Mouse (Mus musculus): Measurements from ENCODE around the gene Samhd1. TPM values are rescaled to one million over a fixed set of nuclear protein-coding genes. Genes with fewer than 3 reads are reported as not detected.

Gene Samhd1
- polyA plus RNA-seq, 1 experiment from 2014 or later = 24.9 TPM

DNA sequence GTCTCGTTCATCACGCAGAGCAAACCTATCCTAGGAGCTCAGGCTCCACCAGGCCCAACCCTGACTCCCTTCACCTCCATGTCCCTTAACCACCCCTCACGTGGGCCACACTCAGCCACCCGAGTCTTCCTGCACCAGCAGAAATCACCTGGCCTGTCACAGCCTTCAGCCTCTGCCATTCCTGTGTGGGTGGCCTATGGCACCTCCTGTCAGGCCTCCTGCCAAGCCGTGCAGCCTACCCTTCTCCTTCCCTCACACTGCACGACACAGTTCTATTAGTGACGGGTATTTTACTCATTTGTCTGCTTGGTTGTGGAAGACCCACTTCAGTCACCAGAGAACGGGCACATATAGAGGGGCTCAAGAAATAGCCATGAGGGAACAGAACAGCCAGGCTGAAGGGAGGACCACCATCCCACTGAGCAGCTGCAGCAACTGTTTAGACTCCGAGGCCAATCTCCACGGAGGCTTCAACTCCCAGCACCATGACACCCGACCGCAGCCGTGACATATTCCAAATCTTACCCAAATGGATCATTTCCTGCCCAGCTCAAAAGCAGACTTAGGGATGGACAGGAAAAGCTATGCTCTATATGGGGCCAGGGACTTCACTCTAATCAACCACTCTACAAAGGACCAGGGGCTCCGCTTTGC is 66.2 kb downstream of the Samhd1 start:
- Histone ChIP-seq H3K9me3 (replicated peaks) (no peaks in the 10 kb centered on the region), H3K4me1 (peaks cover 72% of the 10 kb centered on the region), H3K36me3 (0 out of 2 replicates have a peak, but pooled peaks cover 2% of the 10 kb centered on the region), H3K4me2 (no peak overlapping the region), H3K27ac (no peak overlapping the region), H3K4me3 (no peak overlapping the region), H3K27me3 (replicated peaks) (no peaks in the 10 kb centered on the region), H3K9ac (no peak overlapping the region)
- ATAC-seq = no peak
- WGBS (ENCODE audit: insufficient replicate concordance) = 73% methylated on average over 14 of the region's 14 CpGs

DNA sequence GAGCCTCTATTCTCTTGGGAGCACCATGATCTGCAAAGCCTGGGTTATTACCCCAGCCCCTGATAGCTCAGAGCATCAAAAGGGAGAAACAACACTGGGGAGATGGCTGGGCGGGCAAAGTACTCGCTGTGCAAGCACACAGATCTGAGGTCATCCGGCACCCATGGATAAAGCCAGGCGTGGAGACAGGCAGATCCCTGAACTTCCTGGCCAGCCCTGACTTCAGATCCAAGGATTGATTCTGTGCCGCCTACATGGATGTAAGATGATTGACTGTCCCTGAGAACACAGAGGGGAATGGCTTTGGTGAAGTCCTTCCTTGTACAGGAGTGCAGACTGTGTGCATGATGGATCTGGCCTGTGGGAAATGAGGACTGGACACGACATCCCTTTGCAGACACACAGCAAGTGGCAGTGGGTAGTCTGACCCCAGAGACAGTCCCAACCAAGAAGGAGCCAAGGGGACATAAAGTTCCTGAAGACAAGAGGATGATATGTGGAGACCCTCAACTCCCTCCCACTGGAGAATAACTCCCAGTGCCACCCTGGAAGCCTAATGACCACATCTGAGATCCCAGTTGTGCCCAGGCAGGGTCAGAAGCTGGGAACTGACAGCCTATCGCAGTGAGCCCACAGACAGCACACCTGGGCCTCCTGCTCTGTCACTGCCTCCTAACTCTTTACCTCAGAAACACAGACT is 68.2 kb downstream of the Samhd1 start:
- H3K4me3 ChIP-seq = no peak overlapping the region
- H3K4me1 ChIP-seq = peaks cover 62% of the 10 kb centered on the region
- no peak overlapping the region for H3K4me2 ChIP-seq
- H3K9ac ChIP-seq = no peak overlapping the region
- H3K27me3 ChIP-seq (replicated peaks) = no peaks in the 10 kb centered on the region
- no peak for ATAC-seq
- no peaks in the 10 kb centered on the region for H3K36me3 ChIP-seq
- WGBS (ENCODE audit: insufficient replicate concordance) = 60% methylated on average over 7 of the region's 7 CpGs
- H3K27ac ChIP-seq = 0 out of 2 replicates have a peak overlapping the region, but pooled peaks have one; percentile 5
- H3K9me3 ChIP-seq (replicated peaks) = no peaks in the 10 kb centered on the region

DNA sequence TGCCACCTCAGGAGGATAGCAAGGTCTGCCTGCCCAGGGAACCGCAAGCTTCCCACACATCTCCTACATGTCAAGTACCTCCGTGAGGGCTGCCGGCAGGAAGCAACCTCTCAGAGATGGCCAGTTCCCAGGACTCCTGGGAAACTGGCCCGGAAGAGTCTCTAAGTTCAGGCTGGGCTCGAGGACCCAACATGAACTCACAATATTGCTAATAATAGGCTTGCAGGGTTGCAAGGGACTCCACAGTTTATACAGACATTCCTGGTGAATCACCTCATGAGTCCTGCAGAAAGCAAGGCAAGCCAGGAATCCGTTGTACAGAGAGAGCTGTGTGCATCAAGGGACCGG is 69.2 kb downstream of the Samhd1 start:
- WGBS (ENCODE audit: insufficient replicate concordance) = 71% methylated on average over 7 of the region's 7 CpGs
- Histone ChIP-seq H3K4me2 (no peak overlapping the region), H3K36me3 (no peaks in the 10 kb centered on the region), H3K4me3 (no peak overlapping the region), H3K9me3 (replicated peaks) (no peaks in the 10 kb centered on the region), H3K9ac (no peak overlapping the region), H3K4me1 (peaks cover 52% of the 10 kb centered on the region), H3K27me3 (replicated peaks) (no peaks in the 10 kb centered on the region), H3K27ac (no peak overlapping the region)
- ATAC-seq = no peak

DNA sequence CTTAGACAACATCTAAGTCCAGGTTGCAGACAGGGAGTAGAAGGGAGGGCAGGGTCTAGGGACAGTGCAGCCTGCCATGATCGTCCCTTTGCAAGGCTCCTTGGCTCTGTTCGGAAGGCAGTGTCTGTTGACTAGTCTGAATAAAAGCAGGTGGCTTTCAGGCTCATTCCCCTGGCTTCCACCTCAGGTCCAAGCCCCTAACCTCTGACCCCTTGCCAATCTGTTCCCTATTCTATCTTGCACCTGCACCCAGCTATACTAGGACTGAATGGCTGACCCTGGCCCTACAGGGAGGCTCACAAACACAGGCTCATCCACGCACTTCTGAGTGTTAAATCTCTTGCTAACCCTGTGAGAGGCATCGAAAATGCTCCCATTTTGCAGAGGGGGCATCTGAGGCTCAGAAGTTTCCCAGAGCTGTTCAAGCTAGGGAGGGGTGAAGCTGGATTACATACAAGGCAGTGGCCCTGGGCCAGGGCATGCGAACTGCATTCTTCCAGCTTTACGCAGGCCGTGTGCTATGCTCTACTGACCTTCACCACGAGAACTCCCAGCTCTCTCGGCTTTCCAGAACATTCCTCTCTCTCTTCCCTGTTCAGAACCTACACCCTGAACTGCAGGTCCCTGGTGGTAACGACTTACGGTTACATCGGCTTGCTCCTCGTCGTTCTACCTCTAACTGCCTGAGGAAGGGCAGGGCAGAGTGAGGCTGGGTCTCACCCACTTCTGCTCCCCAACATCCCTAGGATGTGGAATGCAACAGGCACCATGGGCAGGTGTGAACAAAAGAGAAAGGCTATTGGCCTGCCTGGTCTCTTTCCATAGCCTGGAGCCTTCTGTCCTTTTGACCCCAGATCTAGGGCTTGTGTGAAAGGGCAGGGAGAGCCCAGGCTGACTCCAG is 69.8 kb downstream of the Samhd1 start:
- peaks cover 46% of the 10 kb centered on the region for H3K4me1 ChIP-seq

DNA sequence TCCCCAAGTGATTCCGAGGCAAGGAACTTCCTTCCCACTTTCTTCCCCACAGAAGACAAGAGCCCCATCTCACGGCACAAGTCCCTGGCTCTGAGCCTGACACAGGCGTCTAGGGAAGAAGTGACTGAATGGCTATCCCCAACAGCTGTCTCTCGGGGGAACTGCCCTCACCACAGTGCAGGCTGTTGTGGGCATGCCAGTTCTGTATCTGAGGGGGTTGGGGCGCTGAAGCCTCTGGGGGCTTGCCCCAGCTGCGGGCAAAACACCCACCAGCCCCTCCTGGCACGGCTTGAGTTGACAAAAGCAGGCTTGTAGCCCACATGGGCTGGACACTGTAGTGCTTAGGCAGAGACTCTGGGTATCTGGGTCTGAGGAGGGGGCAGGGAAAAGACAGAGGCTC is 70.9 kb downstream of the Samhd1 start:
- Histone ChIP-seq H3K27me3 (replicated peaks) (no peaks in the 10 kb centered on the region), H3K4me1 (peaks cover 39% of the 10 kb centered on the region), H3K9ac (no peak overlapping the region), H3K36me3 (peaks cover 6% of the 10 kb centered on the region; the same call in 1 of the 2 replicates), H3K27ac (no peak overlapping the region), H3K4me2 (no peak overlapping the region), H3K4me3 (no peak overlapping the region), H3K9me3 (replicated peaks) (no peaks in the 10 kb centered on the region)
- WGBS (ENCODE audit: insufficient replicate concordance) = 44% methylated on average over 7 of the region's 7 CpGs
- no peak for ATAC-seq

More for the DNA sequence above, 69.8 kb downstream of the Samhd1 start:
- Histone ChIP-seq H3K27ac (no peak overlapping the region), H3K4me3 (no peak overlapping the region), H3K9me3 (replicated peaks) (no peaks in the 10 kb centered on the region), H3K27me3 (replicated peaks) (no peaks in the 10 kb centered on the region), H3K36me3 (peaks cover 1% of the 10 kb centered on the region; the same call in 1 of the 2 replicates), H3K4me2 (no peak overlapping the region), H3K9ac (no peak overlapping the region)
- WGBS (ENCODE audit: insufficient replicate concordance) = 73% methylated on average over 14 of the region's 14 CpGs
- ATAC-seq = no peak

DNA sequence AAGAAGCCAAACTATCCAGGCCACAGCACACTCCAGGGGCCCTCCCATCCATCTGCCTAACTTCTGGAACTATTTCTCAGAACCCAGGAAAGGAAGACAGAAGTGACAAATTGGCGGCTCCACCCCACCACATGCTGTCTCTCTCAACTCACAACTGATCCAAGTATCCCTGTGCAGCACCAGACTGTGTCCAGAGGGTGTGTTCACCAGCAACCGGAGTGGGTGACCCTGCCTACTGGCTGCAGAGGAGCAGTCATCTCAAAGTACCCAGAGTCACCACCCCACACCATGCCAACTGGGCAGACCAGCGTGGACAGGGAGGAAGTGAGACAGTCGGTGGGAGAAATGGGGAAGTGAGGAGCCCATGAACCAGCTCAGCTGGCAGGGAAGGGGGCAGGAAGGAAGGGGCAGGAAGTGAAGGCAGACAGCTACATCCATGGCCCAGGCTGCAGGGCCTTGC is 71.8 kb downstream of the Samhd1 start:
- no peaks in the 10 kb centered on the region for H3K27me3 ChIP-seq (replicated peaks)
- WGBS (ENCODE audit: insufficient replicate concordance) = 29% methylated on average over 4 of the region's 4 CpGs
- H3K4me2 ChIP-seq = no peak overlapping the region
- H3K9me3 ChIP-seq (replicated peaks) = no peaks in the 10 kb centered on the region
- H3K4me1 ChIP-seq = peaks cover 42% of the 10 kb centered on the region
- no peak overlapping the region for H3K27ac ChIP-seq
- no peak for ATAC-seq
- H3K9ac ChIP-seq = no peak overlapping the region
- no peak overlapping the region for H3K4me3 ChIP-seq
- H3K36me3 ChIP-seq = peaks cover 6% of the 10 kb centered on the region; the same call in 1 of the 2 replicates

DNA sequence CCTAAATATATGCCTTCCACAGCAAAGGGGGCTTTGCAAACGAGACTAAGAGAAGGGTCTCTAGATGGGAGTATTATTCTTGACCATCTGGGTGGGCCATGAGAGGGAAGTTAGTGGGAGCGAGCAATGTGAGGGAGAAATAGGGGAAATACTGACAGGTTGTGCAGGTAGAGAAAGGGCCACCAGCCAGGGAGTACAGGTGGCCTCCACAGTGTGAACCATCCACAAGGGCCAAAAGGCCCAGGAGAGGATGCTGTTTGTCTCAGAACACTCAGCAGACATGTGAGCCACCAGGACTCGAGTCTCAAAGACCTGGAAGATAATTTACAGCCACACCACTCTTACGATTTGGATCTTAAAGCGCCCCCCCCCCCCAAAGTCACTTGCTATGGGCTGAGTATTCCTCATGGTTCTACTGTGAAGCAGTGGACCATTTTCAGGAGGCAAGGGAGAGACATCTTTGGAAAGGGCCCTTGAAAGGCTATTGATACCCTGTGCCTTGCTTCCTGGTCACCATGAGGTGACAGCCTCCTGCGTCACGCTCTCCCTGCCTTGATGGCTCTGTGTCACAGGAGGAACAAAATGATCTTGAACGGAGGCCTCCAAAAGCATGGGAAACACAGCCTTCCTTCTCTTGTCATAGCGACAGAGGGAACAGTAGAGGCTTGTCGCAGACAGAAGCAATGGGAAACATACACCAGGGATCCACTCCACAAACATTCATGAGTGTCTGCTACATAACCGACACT is 74.3 kb downstream of the Samhd1 start:
- Histone ChIP-seq H3K27ac (no peak overlapping the region), H3K36me3 (peaks cover 10% of the 10 kb centered on the region), H3K9me3 (replicated peaks) (no peaks in the 10 kb centered on the region), H3K4me3 (no peak overlapping the region), H3K27me3 (replicated peaks) (no peaks in the 10 kb centered on the region), H3K4me2 (no peak overlapping the region), H3K4me1 (peaks cover 39% of the 10 kb centered on the region), H3K9ac (no peak overlapping the region)
- WGBS (ENCODE audit: insufficient replicate concordance) = 76% methylated on average over 11 of the region's 11 CpGs
- ATAC-seq = no peak

DNA sequence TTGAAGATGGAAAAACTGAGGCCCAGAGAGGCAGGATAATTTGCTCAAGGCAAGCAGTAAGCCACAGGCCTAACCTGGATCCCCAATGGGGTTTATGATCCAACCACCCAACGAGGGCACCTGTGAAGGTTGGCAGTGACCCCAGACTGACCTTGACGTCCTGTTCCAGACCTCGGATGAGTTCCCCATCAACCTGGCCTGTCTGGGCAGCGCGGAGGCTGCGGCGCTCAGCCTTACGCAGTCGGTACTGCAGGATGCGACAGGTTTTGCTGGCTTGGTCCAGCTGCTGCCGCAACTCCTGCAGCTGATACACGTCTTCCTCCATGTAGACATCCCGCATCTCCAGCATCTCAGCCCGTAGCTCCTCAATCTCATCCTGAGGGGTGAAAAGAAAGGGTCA is 75.0 kb downstream of the Samhd1 start:
- ATAC-seq = no peak
- no peak overlapping the region for H3K4me2 ChIP-seq
- 80% methylated on average over 14 of the region's 14 CpGs for WGBS (ENCODE audit: insufficient replicate concordance)
- peaks cover 35% of the 10 kb centered on the region for H3K4me1 ChIP-seq
- H3K9ac ChIP-seq = no peak overlapping the region
- no peak overlapping the region for H3K27ac ChIP-seq
- H3K36me3 ChIP-seq = peaks cover 10% of the 10 kb centered on the region
- no peaks in the 10 kb centered on the region for H3K9me3 ChIP-seq (replicated peaks)
- no peaks in the 10 kb centered on the region for H3K27me3 ChIP-seq (replicated peaks)
- no peak overlapping the region for H3K4me3 ChIP-seq

DNA sequence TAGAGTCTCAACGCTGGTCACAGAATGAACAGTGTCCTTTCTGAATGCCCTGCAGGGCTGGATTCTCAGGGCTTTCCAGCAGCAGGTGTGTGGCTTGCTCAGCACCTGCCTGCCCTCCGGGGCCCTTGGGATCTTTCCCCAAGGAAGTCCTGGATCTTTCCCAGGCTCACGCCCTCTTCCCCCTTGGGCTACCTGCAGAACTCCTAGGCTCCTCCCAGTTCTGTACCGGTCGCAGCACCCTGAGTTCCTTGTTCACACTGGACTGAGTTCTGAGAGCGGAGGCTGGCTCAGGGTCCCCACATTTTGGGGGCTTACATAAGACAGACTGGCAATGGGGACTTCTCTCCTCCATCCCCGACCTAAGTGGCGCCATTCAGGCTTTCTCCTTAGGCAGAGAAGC is 75.9 kb downstream of the Samhd1 start:
- peaks cover 27% of the 10 kb centered on the region for H3K4me1 ChIP-seq
- no peaks in the 10 kb centered on the region for H3K27me3 ChIP-seq (replicated peaks)
- ATAC-seq = no peak
- no peak overlapping the region for H3K4me3 ChIP-seq
- no peak overlapping the region for H3K27ac ChIP-seq
- 0 out of 2 replicates have a peak overlapping the region, but pooled peaks have one; percentile 24 for H3K4me2 ChIP-seq
- WGBS (ENCODE audit: insufficient replicate concordance) = 65% methylated on average over 8 of the region's 8 CpGs
- H3K9me3 ChIP-seq (replicated peaks) = no peaks in the 10 kb centered on the region
- peaks cover 14% of the 10 kb centered on the region for H3K36me3 ChIP-seq
- H3K9ac ChIP-seq = no peak overlapping the region

DNA sequence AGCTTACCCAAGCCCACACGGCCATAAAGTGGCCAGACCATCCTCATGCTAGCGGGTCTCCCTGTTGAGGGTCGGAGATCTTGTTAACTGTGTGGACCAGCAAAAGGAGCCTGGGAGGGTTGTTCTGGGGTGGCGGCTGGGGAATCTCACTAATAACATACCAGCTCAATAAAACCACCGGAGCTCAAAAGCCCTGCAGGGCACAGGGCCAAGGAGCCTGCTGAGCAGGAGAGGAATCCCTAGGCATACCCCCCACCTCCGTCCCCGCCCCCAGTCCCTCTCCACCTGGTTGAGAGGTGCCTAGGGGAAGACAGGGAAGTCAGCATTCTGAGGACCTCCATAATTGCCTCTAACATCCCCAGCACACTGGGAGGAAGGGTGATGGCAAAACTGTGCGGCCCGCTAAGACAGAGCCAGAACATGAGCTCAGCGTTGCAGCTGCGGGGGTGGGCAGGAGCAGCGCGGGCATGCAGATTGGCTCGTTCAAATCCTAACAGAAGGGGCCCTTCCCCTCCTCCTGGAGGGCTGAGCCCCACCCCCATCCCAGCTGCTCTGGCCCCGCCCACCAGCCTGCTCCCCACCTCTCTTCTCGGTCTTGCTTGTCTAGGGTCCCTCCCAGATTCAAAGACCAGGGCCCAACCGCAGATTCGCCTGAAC is 76.6 kb downstream of the Samhd1 start:
- WGBS (ENCODE audit: insufficient replicate concordance) = 51% methylated on average over 17 of the region's 18 CpGs
- peak; percentile 41 for ATAC-seq
- no peaks in the 10 kb centered on the region for H3K9me3 ChIP-seq (replicated peaks)
- H3K4me2 ChIP-seq = peak overlapping the region; percentile 24; the same call in 1 of the 2 replicates
- peaks cover 18% of the 10 kb centered on the region for H3K36me3 ChIP-seq
- no peaks in the 10 kb centered on the region for H3K27me3 ChIP-seq (replicated peaks)
- H3K27ac ChIP-seq = no peak overlapping the region
- peaks cover 21% of the 10 kb centered on the region for H3K4me1 ChIP-seq
- no peak overlapping the region for H3K9ac ChIP-seq
- H3K4me3 ChIP-seq = no peak overlapping the region

DNA sequence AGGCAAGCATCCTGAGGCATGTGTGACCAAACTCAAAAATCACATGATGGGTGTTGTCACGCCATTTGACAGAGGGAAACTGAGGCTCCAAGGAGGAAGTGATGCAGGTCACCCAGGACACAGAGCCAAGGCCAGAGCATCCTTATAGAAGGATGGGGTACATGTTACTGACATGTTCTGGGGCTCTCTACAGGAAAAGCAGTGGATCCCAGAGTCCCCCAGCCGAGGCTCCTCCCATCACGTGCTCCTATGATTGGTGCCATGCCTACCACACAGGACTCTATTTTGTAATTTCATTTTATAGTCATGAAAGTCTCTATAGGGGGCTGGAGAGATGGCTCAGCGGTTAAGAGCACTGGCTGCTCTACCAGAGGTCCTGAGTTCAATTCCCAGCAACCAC is 77.3 kb downstream of the Samhd1 start:
- H3K27ac ChIP-seq = no peak overlapping the region
- H3K9ac ChIP-seq = no peak overlapping the region
- no peak overlapping the region for H3K4me2 ChIP-seq
- no peak overlapping the region for H3K4me3 ChIP-seq
- 82% methylated on average over 4 of the region's 4 CpGs for WGBS (ENCODE audit: insufficient replicate concordance)
- no peak for ATAC-seq
- peaks cover 14% of the 10 kb centered on the region for H3K4me1 ChIP-seq
- H3K9me3 ChIP-seq (replicated peaks) = no peaks in the 10 kb centered on the region
- no peaks in the 10 kb centered on the region for H3K27me3 ChIP-seq (replicated peaks)
- H3K36me3 ChIP-seq = peaks cover 23% of the 10 kb centered on the region

Data from liver, embryonic 12.5 days (tissue).